Mouse (Mus musculus): Measurements from ENCODE around the gene Cnga4. TPM values are rescaled to one million over a fixed set of nuclear protein-coding genes. Genes with fewer than 3 reads are reported as not detected.

The Cnga4 gene
- total and polyA plus RNA-seq, 3 experiments = not detected

GRCm38 (mm10) chr7:105395131-105395820, 9.1 kb upstream of the Cnga4 start:
- TF ChIP-seq IRF4 (IDR thresholded peaks at IDR 0.05; ENCODE audit: low read depth, low read length) (no peak), ZMIZ1 (IDR thresholded peaks at IDR 0.05; ENCODE audit: low read depth, low read length) (no peak), NRF1 (IDR thresholded peaks at IDR 0.05; ENCODE audit: low read depth, low read length) (no peak), ZC3H11A (IDR thresholded peaks at IDR 0.05; ENCODE audit: low read depth, low read length) (no peak), UBTF (IDR thresholded peaks at IDR 0.05; ENCODE audit: low read depth, low read length) (no peak), MAX (IDR thresholded peaks at IDR 0.05; ENCODE audit: low read length) (no peak), CHD2 (IDR thresholded peaks at IDR 0.05; ENCODE audit: low read length) (no peak), USF2 (conservative IDR thresholded peaks at IDR 0.05; ENCODE audit: low read depth, low read length) (no peak), MEF2A (IDR thresholded peaks at IDR 0.05; ENCODE audit: borderline replicate concordance, low read depth, low read length) (no peak), JUND (conservative IDR thresholded peaks at IDR 0.05; ENCODE audit: low read depth, low read length) (no peak), POLR2AphosphoS2 (IDR thresholded peaks at IDR 0.05; ENCODE audit: low read depth, low read length) (no peak), HCFC1 (IDR thresholded peaks at IDR 0.05; ENCODE audit: low read depth, low read length) (no peak), PAX5 (IDR thresholded peaks at IDR 0.05; ENCODE audit: low read length) (no peak), MAFK (IDR thresholded peaks at IDR 0.05; ENCODE audit: insufficient replicate concordance, low read length) (no peak), SIN3A (IDR thresholded peaks at IDR 0.05; ENCODE audit: low read length) (no peak)
- no peaks in the 10 kb centered on the region for H3K9me3 ChIP-seq (replicated peaks; ENCODE audit: low read length)
- in situ Hi-C loops (cut with MboI; ENCODE audit: low pct_ligation_motif_present, low pct_unique_long_range_greater_than_20kb, low sequenced_read_pairs) (no loop called here), dilution Hi-C loops (cut with MboI; ENCODE audit: extremely low pct_ligation_motif_present, extremely low pct_unique_long_range_greater_than_20kb, low sequenced_read_pairs) (no loop called here)
- H3K79me2 ChIP-seq (replicated peaks; ENCODE audit: control insufficient read depth, extremely low read depth, insufficient read depth, poor library complexity, severe bottlenecking) = 0 out of 2 replicates have a peak, but pooled peaks cover 2% of the 10 kb centered on the region
- no peak overlapping the region for H3K9ac ChIP-seq (ENCODE audit: insufficient read depth, low read depth)
- no peak overlapping the region for H3K4me2 ChIP-seq (ENCODE audit: insufficient read depth, low read depth, poor library complexity, severe bottlenecking)
- no peak overlapping the region for H3K4me3 ChIP-seq (replicated peaks in 1 of 3; ENCODE audit: low read depth in 2 of 3, low read length in 2 of 3, poor library complexity in 1 of 3)
- no peaks in the 10 kb centered on the region for H3K27me3 ChIP-seq (replicated peaks)
- DNase-seq (ENCODE audit: extremely low read depth) = no peak
- no peaks in the 10 kb centered on the region for H3K36me3 ChIP-seq (replicated peaks in 1 of 2; ENCODE audit: control insufficient read depth in 1 of 2, insufficient read depth in 1 of 2, low read length in 1 of 2)
- H3K27ac ChIP-seq (ENCODE audit: insufficient read depth, low read depth) = no peak overlapping the region
- H3K4me1 ChIP-seq (ENCODE audit: control insufficient read depth in 1 of 2, insufficient read depth in 2 of 2) = peaks cover 0 to 35% of the 10 kb centered on the region in 2 experiments; a peak in 2 of 4 replicates

DNA sequence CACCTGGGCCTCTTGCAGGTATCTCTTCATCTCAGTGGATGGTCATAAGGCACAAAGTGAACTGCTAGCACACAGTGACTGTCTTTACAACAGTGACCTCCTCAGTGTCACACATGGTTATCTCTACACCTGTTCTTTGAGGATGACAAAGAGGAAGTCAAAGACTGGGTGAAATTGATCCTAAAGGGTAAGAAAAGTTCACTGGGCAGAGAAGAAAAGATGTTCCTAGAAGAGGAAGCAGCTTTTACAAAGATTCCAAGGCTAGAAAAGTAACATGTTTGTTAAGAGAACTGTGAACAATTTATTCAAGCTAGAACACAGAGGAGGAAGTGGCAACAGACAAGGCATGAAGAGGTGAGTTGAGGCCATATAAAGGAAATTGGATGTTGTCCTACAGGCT, 8.2 kb upstream of the Cnga4 start:
- H3K79me2 ChIP-seq (replicated peaks; ENCODE audit: control insufficient read depth, extremely low read depth, insufficient read depth, poor library complexity, severe bottlenecking) = 0 out of 2 replicates have a peak, but pooled peaks cover 2% of the 10 kb centered on the region
- H3K27ac ChIP-seq (ENCODE audit: insufficient read depth, low read depth) = no peak overlapping the region
- H3K36me3 ChIP-seq (replicated peaks in 1 of 2; ENCODE audit: control insufficient read depth in 1 of 2, insufficient read depth in 1 of 2, low read length in 1 of 2) = no peaks in the 10 kb centered on the region
- H3K9ac ChIP-seq (ENCODE audit: insufficient read depth, low read depth) = no peak overlapping the region
- dilution Hi-C loops (cut with MboI; ENCODE audit: extremely low pct_ligation_motif_present, extremely low pct_unique_long_range_greater_than_20kb, low sequenced_read_pairs) (no loop called here), in situ Hi-C loops (cut with MboI; ENCODE audit: low pct_ligation_motif_present, low pct_unique_long_range_greater_than_20kb, low sequenced_read_pairs) (no loop called here)
- no peaks in the 10 kb centered on the region for H3K9me3 ChIP-seq (replicated peaks; ENCODE audit: low read length)
- H3K4me3 ChIP-seq (replicated peaks in 1 of 3; ENCODE audit: low read depth in 2 of 3, low read length in 2 of 3, poor library complexity in 1 of 3) = no peak overlapping the region
- H3K27me3 ChIP-seq (replicated peaks) = peaks cover 3% of the 10 kb centered on the region
- TF ChIP-seq UBTF (IDR thresholded peaks at IDR 0.05; ENCODE audit: low read depth, low read length) (no peak), MEF2A (IDR thresholded peaks at IDR 0.05; ENCODE audit: borderline replicate concordance, low read depth, low read length) (no peak), CTCF (conservative IDR thresholded peaks at IDR 0.05 in 1 of 2, IDR thresholded peaks at IDR 0.05 in 1 of 2; ENCODE audit: low read depth in 2 of 2, low read length in 2 of 2) (no peak), NRF1 (IDR thresholded peaks at IDR 0.05; ENCODE audit: low read depth, low read length) (no peak), POLR2AphosphoS2 (IDR thresholded peaks at IDR 0.05; ENCODE audit: low read depth, low read length) (no peak), JUND (conservative IDR thresholded peaks at IDR 0.05; ENCODE audit: low read depth, low read length) (no peak), TBP (conservative IDR thresholded peaks at IDR 0.05; ENCODE audit: low read depth, low read length) (no peak), MAX (IDR thresholded peaks at IDR 0.05; ENCODE audit: low read length) (no peak), BHLHE40 (IDR thresholded peaks at IDR 0.05; ENCODE audit: low read depth, low read length) (no peak)
- peak; percentile 21 for DNase-seq (ENCODE audit: extremely low read depth)
- H3K4me1 ChIP-seq (ENCODE audit: control insufficient read depth in 1 of 2, insufficient read depth in 2 of 2) = peaks cover 0 to 35% of the 10 kb centered on the region in 2 experiments; a peak in 2 of 4 replicates
- no peak overlapping the region for H3K4me2 ChIP-seq (ENCODE audit: insufficient read depth, low read depth, poor library complexity, severe bottlenecking)

Measured in CH12.LX (cell line).